Mouse (Mus musculus): ENCODE measurements around the gene Nprl2. TPM values are rescaled to one million over a fixed set of nuclear protein-coding genes. Genes with fewer than 3 reads are reported as not detected.
A peak's percentile ranks its signal among the peaks of the same experiment; 100 is the strongest.

Nprl2 gene
- total and polyA plus RNA-seq, 2 experiments from 2014 or later: 22.5 to 56.4 TPM

DNA sequence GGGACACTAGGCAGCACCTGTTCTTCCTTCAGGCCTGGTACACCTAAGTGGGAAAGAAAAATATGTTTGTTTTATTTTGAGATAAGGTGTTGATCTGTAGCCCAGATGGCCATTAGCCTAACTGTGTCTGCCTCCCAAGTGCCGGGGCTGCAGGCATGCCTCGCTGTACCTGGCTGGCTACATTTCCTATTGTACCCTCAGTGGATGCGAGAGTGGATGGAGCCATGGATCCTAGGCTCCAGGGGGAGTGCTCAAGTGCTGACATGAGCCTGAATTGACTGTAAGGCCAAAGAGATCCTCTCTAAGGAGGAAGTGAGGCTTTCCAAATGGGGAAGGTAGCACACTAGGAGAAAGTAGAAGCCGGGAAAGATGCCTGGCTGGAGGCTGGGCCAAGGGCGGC is 5.9 kb downstream of the Nprl2 start:
- Histone ChIP-seq H3K4me1 (ENCODE audit: control insufficient read depth, insufficient read depth) (peaks cover 28% of the 10 kb centered on the region), H3K27ac (ENCODE audit: low read depth) (no peak overlapping the region), H3K9ac (replicated peaks; ENCODE audit: low read depth, low read length) (no peak overlapping the region), H3K4me2 (ENCODE audit: low read depth, low read length) (no peak overlapping the region), H3K9me3 (replicated peaks; ENCODE audit: control insufficient read depth, low read length) (no peaks in the 10 kb centered on the region), H3K4me3 (ENCODE audit: low read depth, low read length) (no peak overlapping the region), H3K27me3 (ENCODE audit: control insufficient read depth, insufficient read depth, low read length) (0 out of 2 replicates have a peak, but pooled peaks cover 12% of the 10 kb centered on the region), H3K36me3 (replicated peaks; ENCODE audit: control insufficient read depth, insufficient read depth, low read length) (peaks cover 11% of the 10 kb centered on the region; the same call in 1 of the 2 replicates)
- TF ChIP-seq CTCF (IDR thresholded peaks at IDR 0.05; ENCODE audit: low read depth): no peak
- TF ChIP-seq EP300 (IDR thresholded peaks at IDR 0.05; ENCODE audit: low read depth): no peak
- 74% methylated on average over 5 of the region's 5 CpGs for WGBS
- ATAC-seq (ENCODE audit: insufficient read depth, low read depth) (no peak), DNase-seq (ENCODE audit: low spot score) (no peak)

DNA sequence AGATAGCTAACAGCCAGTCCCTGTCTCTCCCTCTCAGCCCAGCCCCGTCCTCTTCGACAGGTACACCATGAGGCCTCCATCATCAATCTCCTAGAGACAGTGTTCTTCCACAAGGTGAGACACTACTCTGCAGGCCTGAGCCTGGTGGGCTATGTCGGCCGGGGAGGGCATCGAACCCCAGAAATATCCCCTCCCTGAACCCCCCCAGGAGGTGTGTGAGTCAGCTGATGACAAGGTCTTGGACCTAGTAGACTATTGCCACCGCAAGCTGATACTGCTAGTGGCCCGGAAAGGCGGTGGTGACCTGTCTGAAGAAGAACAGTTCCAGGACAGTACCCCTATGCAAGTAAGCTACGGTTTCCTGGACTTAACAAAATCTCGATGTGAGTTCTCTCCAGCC is 6.8 kb downstream of the Nprl2 start:
- TF ChIP-seq EP300 (IDR thresholded peaks at IDR 0.05; ENCODE audit: low read depth) (no peak), CTCF (IDR thresholded peaks at IDR 0.05; ENCODE audit: low read depth) (no peak)
- Histone ChIP-seq H3K4me2 (ENCODE audit: low read depth, low read length) (no peak overlapping the region), H3K27me3 (ENCODE audit: control insufficient read depth, insufficient read depth, low read length) (0 out of 2 replicates have a peak, but pooled peaks cover 12% of the 10 kb centered on the region), H3K36me3 (replicated peaks; ENCODE audit: control insufficient read depth, insufficient read depth, low read length) (peaks cover 11% of the 10 kb centered on the region; the same call in 1 of the 2 replicates), H3K9ac (replicated peaks; ENCODE audit: low read depth, low read length) (no peak overlapping the region), H3K4me3 (ENCODE audit: low read depth, low read length) (no peak overlapping the region), H3K27ac (ENCODE audit: low read depth) (no peak overlapping the region), H3K9me3 (replicated peaks; ENCODE audit: control insufficient read depth, low read length) (no peaks in the 10 kb centered on the region), H3K4me1 (ENCODE audit: control insufficient read depth, insufficient read depth) (peaks cover 36% of the 10 kb centered on the region)
- no peak for DNase-seq (ENCODE audit: low spot score)
- no peak for ATAC-seq (ENCODE audit: insufficient read depth, low read depth)
- 82% methylated on average over 10 of the region's 10 CpGs for WGBS

DNA sequence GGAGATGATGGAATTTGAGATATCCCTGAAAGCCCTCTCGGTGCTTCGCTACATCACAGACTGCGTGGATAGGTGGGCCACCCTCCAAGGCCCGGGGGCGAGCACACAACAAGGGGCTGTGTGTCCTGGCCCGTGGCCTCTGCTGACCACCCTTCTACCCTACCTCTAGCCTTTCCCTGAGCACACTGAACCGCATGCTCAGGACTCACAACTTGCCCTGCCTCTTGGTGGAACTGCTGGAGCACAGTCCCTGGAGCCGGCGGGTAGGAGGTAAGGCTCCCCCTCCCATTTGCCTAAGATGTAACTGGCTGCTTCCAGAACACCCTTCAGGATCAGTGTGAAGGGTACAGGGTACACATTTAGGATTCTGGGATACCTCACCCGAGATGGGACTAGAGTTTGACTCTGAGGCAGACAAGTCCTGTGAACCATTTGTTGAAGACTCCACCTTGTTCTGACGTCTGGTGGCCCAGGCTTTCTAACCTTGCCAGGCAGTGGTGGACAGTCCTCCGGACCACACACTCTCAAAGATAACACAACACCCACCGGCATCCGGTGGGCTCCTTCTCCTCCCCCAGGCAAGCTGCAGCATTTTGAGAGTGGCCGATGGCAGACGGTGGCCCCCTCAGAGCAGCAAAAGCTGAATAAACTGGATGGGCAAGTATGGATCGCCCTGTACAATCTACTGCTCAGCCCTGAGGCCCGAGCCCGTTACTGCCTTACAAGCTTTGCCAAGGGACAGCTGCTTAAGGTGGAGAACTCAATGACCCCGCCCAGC is 7.5 kb downstream of the Nprl2 start:
- Histone ChIP-seq H3K27me3 (ENCODE audit: control insufficient read depth, insufficient read depth, low read length) (0 out of 2 replicates have a peak, but pooled peaks cover 12% of the 10 kb centered on the region), H3K4me1 (ENCODE audit: control insufficient read depth, insufficient read depth) (peaks cover 38% of the 10 kb centered on the region), H3K27ac (ENCODE audit: low read depth) (no peak overlapping the region), H3K9ac (replicated peaks; ENCODE audit: low read depth, low read length) (no peak overlapping the region), H3K4me2 (ENCODE audit: low read depth, low read length) (no peak overlapping the region), H3K4me3 (ENCODE audit: low read depth, low read length) (no peak overlapping the region), H3K9me3 (replicated peaks; ENCODE audit: control insufficient read depth, low read length) (no peaks in the 10 kb centered on the region), H3K36me3 (replicated peaks; ENCODE audit: control insufficient read depth, insufficient read depth, low read length) (peaks cover 5% of the 10 kb centered on the region; the same call in 1 of the 2 replicates)
- no peak for ATAC-seq (ENCODE audit: insufficient read depth, low read depth)
- TF ChIP-seq EP300 (IDR thresholded peaks at IDR 0.05; ENCODE audit: low read depth) (no peak), CTCF (IDR thresholded peaks at IDR 0.05; ENCODE audit: low read depth) (no peak)
- WGBS: 80% methylated on average over 20 of the region's 20 CpGs
- DNase-seq (ENCODE audit: low spot score): no peak

DNA sequence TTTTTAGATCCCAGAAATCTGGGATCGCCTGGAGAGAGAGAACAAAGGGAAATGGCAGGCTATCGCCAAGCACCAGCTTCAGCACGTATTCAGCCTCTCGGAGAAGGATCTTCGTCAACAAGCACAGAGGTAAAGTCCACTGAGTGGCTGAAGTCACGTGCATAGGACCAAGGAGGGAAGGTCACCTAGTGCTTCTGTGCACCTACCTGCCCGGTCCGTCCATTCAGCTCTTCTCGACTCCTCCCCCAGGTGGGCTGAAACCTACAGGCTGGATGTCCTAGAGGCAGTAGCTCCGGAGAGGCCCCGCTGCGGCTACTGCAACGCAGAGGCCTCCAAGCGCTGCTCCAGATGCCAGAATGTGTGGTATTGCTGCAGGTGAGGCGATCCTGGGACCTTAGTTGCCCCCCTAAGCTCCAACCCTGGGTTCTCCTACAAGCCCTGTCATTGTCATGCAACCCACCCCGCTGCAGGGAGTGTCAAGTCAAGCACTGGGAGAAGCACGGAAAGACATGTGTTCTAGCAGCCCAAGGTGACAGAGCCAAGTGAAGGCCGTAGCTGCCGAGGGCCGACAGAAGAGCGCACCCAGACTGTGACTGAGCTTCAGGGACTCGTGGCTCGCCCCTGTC is 8.6 kb downstream of the Nprl2 start:
- Histone ChIP-seq H3K9me3 (replicated peaks; ENCODE audit: control insufficient read depth, low read length) (no peaks in the 10 kb centered on the region), H3K4me2 (ENCODE audit: low read depth, low read length) (peak overlapping the region; percentile 77), H3K4me1 (ENCODE audit: control insufficient read depth, insufficient read depth) (peaks cover 38% of the 10 kb centered on the region), H3K27me3 (ENCODE audit: control insufficient read depth, insufficient read depth, low read length) (0 out of 2 replicates have a peak, but pooled peaks cover 12% of the 10 kb centered on the region), H3K9ac (replicated peaks; ENCODE audit: low read depth, low read length) (peak overlapping the region; percentile 52; the same call in 1 of the 2 replicates), H3K36me3 (replicated peaks; ENCODE audit: control insufficient read depth, insufficient read depth, low read length) (no peaks in the 10 kb centered on the region), H3K27ac (ENCODE audit: low read depth) (no peak overlapping the region), H3K4me3 (ENCODE audit: low read depth, low read length) (peak overlapping the region; percentile 51)
- DNase-seq (ENCODE audit: low spot score): no peak
- 57% methylated on average over 23 of the region's 23 CpGs for WGBS
- no peak for ATAC-seq (ENCODE audit: insufficient read depth, low read depth)
- TF ChIP-seq CTCF (IDR thresholded peaks at IDR 0.05; ENCODE audit: low read depth) (no peak), EP300 (IDR thresholded peaks at IDR 0.05; ENCODE audit: low read depth) (no peak)

DNA sequence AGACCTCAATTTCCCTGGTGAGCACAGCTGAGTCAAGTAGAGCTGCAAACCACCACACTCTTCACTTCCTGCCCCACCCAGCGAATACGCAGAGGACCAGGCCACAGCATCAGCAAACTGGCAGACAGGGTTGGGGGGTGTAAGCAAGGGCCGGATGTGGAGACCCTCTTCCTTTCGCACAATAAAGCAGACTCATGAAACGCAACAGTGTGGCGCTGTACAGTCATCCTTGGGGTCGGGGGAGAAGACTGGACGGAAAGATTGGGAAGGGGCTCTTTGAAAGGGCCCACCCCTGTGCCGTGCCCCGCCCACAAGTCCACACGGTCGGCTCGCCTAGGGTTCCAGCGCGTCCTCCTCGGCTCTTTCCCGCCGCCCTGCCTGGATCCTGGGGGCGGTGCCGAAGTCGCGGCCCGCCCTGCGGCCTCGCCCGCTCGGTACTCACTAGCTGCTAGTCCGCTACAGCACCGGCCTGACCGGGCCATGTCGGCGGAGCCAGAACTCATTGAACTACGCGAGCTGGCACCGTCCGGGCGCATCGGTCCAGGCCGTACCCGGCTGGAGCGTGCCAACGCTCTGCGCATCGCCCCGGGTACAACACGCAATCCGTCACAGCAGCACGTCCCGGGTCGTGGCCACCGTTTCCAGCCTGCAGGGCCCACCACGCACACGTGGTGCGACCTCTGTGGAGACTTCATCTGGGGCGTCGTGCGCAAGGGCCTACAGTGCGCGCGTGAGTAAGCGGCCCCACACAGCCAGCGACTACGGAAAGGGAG is 9.3 kb downstream of the Nprl2 start, which contains the start of gene Rassf1:
Gene Rassf1, plus strand, starts transcription at position 439 of the 773 bp plus-strand sequence.
- DNase-seq (ENCODE audit: low spot score): no peak
- 2% methylated on average over 58 of the region's 63 CpGs for WGBS
- H3K4me2 ChIP-seq (ENCODE audit: low read depth, low read length): peak within 1 kb of the TSS; percentile 77
- H3K9ac ChIP-seq (replicated peaks; ENCODE audit: low read depth, low read length): peak within 1 kb of the TSS; percentile 52; the same call in 1 of the 2 replicates
- TF ChIP-seq EP300 (IDR thresholded peaks at IDR 0.05; ENCODE audit: low read depth) (no peak), CTCF (IDR thresholded peaks at IDR 0.05; ENCODE audit: low read depth) (no peak)
- H3K4me3 ChIP-seq (ENCODE audit: low read depth, low read length): peak within 1 kb of the TSS; percentile 51
- H3K4me1 ChIP-seq (ENCODE audit: control insufficient read depth, insufficient read depth): peaks cover 41% of the 10 kb centered on the region
- H3K9me3 ChIP-seq (replicated peaks; ENCODE audit: control insufficient read depth, low read length): no peaks in the 10 kb centered on the region
- no peaks in the 10 kb centered on the region for H3K36me3 ChIP-seq (replicated peaks; ENCODE audit: control insufficient read depth, insufficient read depth, low read length)
- peak within 1 kb of the TSS; percentile 46; the same call in 1 of the 2 replicates for H3K27ac ChIP-seq (ENCODE audit: low read depth)
- ATAC-seq (ENCODE audit: insufficient read depth, low read depth): 0 out of 2 replicates have a peak, but pooled peaks have one; percentile 4
- 0 out of 2 replicates have a peak, but pooled peaks cover 12% of the 10 kb centered on the region for H3K27me3 ChIP-seq (ENCODE audit: control insufficient read depth, insufficient read depth, low read length)
